Mouse (Mus musculus): ENCODE measurements around the gene A630076J17Rik.

The A630076J17Rik gene

GRCm38 (mm10) chr3:107273820-107274219, 43.4 kb downstream of the A630076J17Rik start:
- TF ChIP-seq CTCF (conservative IDR thresholded peaks at IDR 0.05; ENCODE audit: low read length), result peak; percentile 69
- no peak for TF ChIP-seq NANOG (IDR thresholded peaks at IDR 0.05; ENCODE audit: borderline replicate concordance, low read length)
- no peak for TF ChIP-seq POU5F1 (IDR thresholded peaks at IDR 0.05; ENCODE audit: borderline replicate concordance, low read length)
- Histone ChIP-seq H3K4me1 (replicated peaks; ENCODE audit: low read depth, low read length) (peaks cover 9% of the 10 kb centered on the region), H3K9me3 (ENCODE audit: low read length) (no peaks in the 10 kb centered on the region), H3K27me3 (ENCODE audit: insufficient read depth, low read length) (peaks cover 5% of the 10 kb centered on the region; the same call in 1 of the 2 replicates), H3K36me3 (ENCODE audit: insufficient read depth, low read length) (no peaks in the 10 kb centered on the region), H3K4me3 (replicated peaks; ENCODE audit: low read length) (no peak overlapping the region)

GRCm38 (mm10) chr3:107275351-107275750, 44.9 kb downstream of the A630076J17Rik start:
- H3K9me3 ChIP-seq (ENCODE audit: low read length), result no peaks in the 10 kb centered on the region
- H3K4me1 ChIP-seq (replicated peaks; ENCODE audit: low read depth, low read length), result peaks cover 18% of the 10 kb centered on the region
- no peak overlapping the region for H3K4me3 ChIP-seq (replicated peaks; ENCODE audit: low read length)
- peaks cover 5% of the 10 kb centered on the region; the same call in 1 of the 2 replicates for H3K27me3 ChIP-seq (ENCODE audit: insufficient read depth, low read length)
- no peaks in the 10 kb centered on the region for H3K36me3 ChIP-seq (ENCODE audit: insufficient read depth, low read length)
- TF ChIP-seq POU5F1 (IDR thresholded peaks at IDR 0.05; ENCODE audit: borderline replicate concordance, low read length) (no peak), NANOG (IDR thresholded peaks at IDR 0.05; ENCODE audit: borderline replicate concordance, low read length) (no peak), CTCF (conservative IDR thresholded peaks at IDR 0.05; ENCODE audit: low read length) (no peak)

GRCm38 (mm10) chr3:107275996-107276395, 45.6 kb downstream of the A630076J17Rik start:
- H3K27me3 ChIP-seq (ENCODE audit: insufficient read depth, low read length), result peaks cover 5% of the 10 kb centered on the region; the same call in 1 of the 2 replicates
- no peaks in the 10 kb centered on the region for H3K9me3 ChIP-seq (ENCODE audit: low read length)
- H3K4me1 ChIP-seq (replicated peaks; ENCODE audit: low read depth, low read length), result peaks cover 18% of the 10 kb centered on the region
- no peak overlapping the region for H3K4me3 ChIP-seq (replicated peaks; ENCODE audit: low read length)
- TF ChIP-seq POU5F1 (IDR thresholded peaks at IDR 0.05; ENCODE audit: borderline replicate concordance, low read length) (no peak), CTCF (conservative IDR thresholded peaks at IDR 0.05; ENCODE audit: low read length) (no peak), NANOG (IDR thresholded peaks at IDR 0.05; ENCODE audit: borderline replicate concordance, low read length) (no peak)
- no peaks in the 10 kb centered on the region for H3K36me3 ChIP-seq (ENCODE audit: insufficient read depth, low read length)

GRCm38 (mm10) chr3:107276626-107277025, 46.2 kb downstream of the A630076J17Rik start:
- Histone ChIP-seq H3K9me3 (ENCODE audit: low read length) (no peaks in the 10 kb centered on the region), H3K4me1 (replicated peaks; ENCODE audit: low read depth, low read length) (peaks cover 18% of the 10 kb centered on the region), H3K4me3 (replicated peaks; ENCODE audit: low read length) (no peak overlapping the region), H3K36me3 (ENCODE audit: insufficient read depth, low read length) (peaks cover 5% of the 10 kb centered on the region), H3K27me3 (ENCODE audit: insufficient read depth, low read length) (peaks cover 5% of the 10 kb centered on the region; the same call in 1 of the 2 replicates)
- TF ChIP-seq NANOG (IDR thresholded peaks at IDR 0.05; ENCODE audit: borderline replicate concordance, low read length) (no peak), CTCF (conservative IDR thresholded peaks at IDR 0.05; ENCODE audit: low read length) (no peak), POU5F1 (IDR thresholded peaks at IDR 0.05; ENCODE audit: borderline replicate concordance, low read length) (no peak)

GRCm38 (mm10) chr3:107278479-107279269, 48.3 kb downstream of the A630076J17Rik start, which contains the start of gene Lamtor5:
Lamtor5 (plus strand) TSS chr3:107278858.
- H3K9me3 ChIP-seq (ENCODE audit: low read length), result no peaks in the 10 kb centered on the region
- peak within 1 kb of the TSS; percentile 96 for H3K4me3 ChIP-seq (replicated peaks; ENCODE audit: low read length)
- TF ChIP-seq POU5F1 (IDR thresholded peaks at IDR 0.05; ENCODE audit: borderline replicate concordance, low read length) (no peak), CTCF (conservative IDR thresholded peaks at IDR 0.05; ENCODE audit: low read length) (no peak), NANOG (IDR thresholded peaks at IDR 0.05; ENCODE audit: borderline replicate concordance, low read length) (no peak)
- H3K4me1 ChIP-seq (replicated peaks; ENCODE audit: low read depth, low read length), result peaks cover 18% of the 10 kb centered on the region
- peaks cover 26% of the 10 kb centered on the region for H3K36me3 ChIP-seq (ENCODE audit: insufficient read depth, low read length)
- peaks cover 5% of the 10 kb centered on the region; the same call in 1 of the 2 replicates for H3K27me3 ChIP-seq (ENCODE audit: insufficient read depth, low read length)
